9 mouse cellular contexts compared by ENCODE assay signal in the genomic region with DNA sequence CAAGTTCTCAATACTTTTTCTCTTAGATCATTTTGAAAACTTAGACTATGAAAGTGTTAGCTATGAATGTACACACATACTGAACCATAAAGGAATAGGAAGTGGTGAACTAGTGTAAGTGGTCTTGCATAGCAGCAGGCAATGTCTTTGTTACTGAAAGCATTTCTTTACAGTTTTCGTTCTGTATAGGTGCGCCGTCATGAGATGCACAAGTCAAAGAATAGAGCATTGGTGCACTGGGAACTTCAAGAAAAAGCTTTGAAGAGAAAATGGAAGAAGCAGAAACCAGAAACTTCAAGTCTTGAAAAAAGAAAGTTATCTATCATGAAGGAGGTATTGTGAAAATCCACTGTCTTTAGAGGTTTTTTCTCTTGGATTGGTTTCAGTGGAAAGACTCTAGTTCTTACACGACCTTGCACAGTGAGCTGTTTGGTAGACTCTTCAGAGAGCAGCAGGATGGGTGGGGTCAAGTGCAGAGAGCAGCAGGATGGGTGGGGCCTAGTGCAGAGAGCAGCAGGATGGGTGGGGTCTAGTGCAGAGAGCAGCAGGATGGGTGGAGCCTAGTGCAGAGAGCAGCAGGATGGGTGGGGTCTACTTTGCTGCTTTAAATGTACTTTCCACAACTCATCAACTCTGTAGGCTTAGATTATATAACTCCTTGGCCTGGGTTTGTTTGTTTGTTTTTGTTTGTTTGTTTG. TPM values are rescaled to one million over a fixed set of nuclear protein-coding genes. Genes with fewer than 3 reads are reported as not detected.
DNase-seq lines count a peak whose midpoint lies in the region; ATAC-seq and TF ChIP-seq lines count a peak whose summit lies in the region.
"Had no signal": no experiment of that assay in that cellular context is flagged by ENCODE, and none has a peak within 500 bp of the region (broad histone marks: within the 10 kb centered on the region; RNA-seq: fewer than 3 reads in every experiment).

No protein-coding gene starts in this region.

- peaks cover 22% of the 10 kb centered on the region; the same call in 1 of the 2 replicates for H3K36me3 ChIP-seq in lung, embryonic 14.5 days (ENCODE audit: insufficient read depth)

- DNase-seq in adrenal gland, adult 2 months, result peak; percentile 43
- DNase-seq in adrenal gland, postnatal 4 days (ENCODE audit: low spot score in 2 of 2), result no peak
- DNase-seq in brain, embryonic 14.5 days (ENCODE audit: low read depth), result peak; percentile 43
- DNase-seq in heart, postnatal 4 days, result peak; percentile 43
- peak; percentile 41 for DNase-seq in lung, embryonic 14.5 days
- peak; percentile 58 to 71 for DNase-seq in thymus, adult 18-20 months
- no peak for DNase-seq in cerebellum, adult 8-10 months
- DNase-seq in Muller cell, postnatal 12 days (ENCODE audit: inconsistent ontology term), result no peak

- no peak overlapping the region for H3K4me3 ChIP-seq in lung, embryonic 14.5 days (ENCODE audit: low read depth, low read length)
- H3K4me3 ChIP-seq: limb, embryonic 12.5 days had no signal

- H3K27ac ChIP-seq in lung, embryonic 14.5 days (ENCODE audit: low read depth), result no peak overlapping the region
- H3K27ac ChIP-seq: limb, embryonic 12.5 days had no signal

- peak; percentile 84 for ATAC-seq in lung, embryonic 14.5 days (ENCODE audit: insufficient read depth)

- no peak overlapping the region for H3K9ac ChIP-seq in lung, embryonic 14.5 days
- H3K9ac ChIP-seq: limb, embryonic 12.5 days had no signal

- no peak for TF ChIP-seq POLR2A in brain, embryonic 14.5 days (IDR thresholded peaks at IDR 0.05; ENCODE audit: borderline replicate concordance, extremely low read depth, insufficient read depth, insufficient read length, poor library complexity, severe bottlenecking)

- H3K9me3 ChIP-seq in lung, embryonic 14.5 days (ENCODE audit: low read depth, low read length), result no peaks in the 10 kb centered on the region
- H3K9me3 ChIP-seq: limb, embryonic 12.5 days had no signal

- no peaks in the 10 kb centered on the region for H3K27me3 ChIP-seq in lung, embryonic 14.5 days (ENCODE audit: insufficient read depth, low read length)
- H3K27me3 ChIP-seq: limb, embryonic 12.5 days had no signal

- no peak for TF ChIP-seq CTCF in brain, embryonic 14.5 days (IDR thresholded peaks at IDR 0.05; ENCODE audit: borderline replicate concordance, extremely low read depth, insufficient read depth, insufficient read length)
- no peak for TF ChIP-seq CTCF in lung, embryonic 14.5 days (IDR thresholded peaks at IDR 0.05; ENCODE audit: low read depth)

- 69% methylated on average over 4 of the region's 4 CpGs for WGBS in lung, embryonic 14.5 days

- no peaks in the 10 kb centered on the region for H3K4me1 ChIP-seq in lung, embryonic 14.5 days (ENCODE audit: insufficient read depth)
- H3K4me1 ChIP-seq: limb, embryonic 12.5 days had no signal

- no peak overlapping the region for H3K4me2 ChIP-seq in lung, embryonic 14.5 days
- H3K4me2 ChIP-seq: limb, embryonic 12.5 days had no signal

RNA-seq across cellular contexts. Expression of gene Spice1, which starts 10.8 kb away (rescaled TPM):
- total RNA-seq in adrenal gland, adult 2 months (2021), result 10 to 100 TPM; 14.9 to 26.9 TPM
- 4.4 and 4.9 TPM in 2 replicates for polyA plus RNA-seq in adrenal gland, adult 2 months (2012; rRNA removed)
- total RNA-seq in adrenal gland, postnatal 4 days (2021), result 10 to 100 TPM; 19.9 to 21.3 TPM
- polyA plus RNA-seq in brain, embryonic 14.5 days (2012; rRNA removed), result 16.6 and 24.8 TPM in 2 replicates
- total RNA-seq in heart, postnatal 4 days (2021), result 10 to 100 TPM in 1 of 2 experiments, 1 to 10 TPM in 1; 9.6 to 10.8 TPM
- 30.6 and 33.5 TPM in 2 replicates for polyA plus RNA-seq in lung, embryonic 14.5 days (2014; fragmentation: Nextera tagmentation; extraction: Ambion mirVana)

RNA-seq across cellular contexts. Expression of gene Sidt1, which starts 24.7 kb away (rescaled TPM):
- total RNA-seq in adrenal gland, adult 2 months (2021), result 10 to 100 TPM in 1 of 2 experiments, 1 to 10 TPM in 1; 8.5 to 10.3 TPM
- polyA plus RNA-seq in adrenal gland, adult 2 months (2012; rRNA removed), result 6.3 and 8.4 TPM in 2 replicates
- 10 to 100 TPM; 11.7 to 14.1 TPM for total RNA-seq in adrenal gland, postnatal 4 days (2021)
- 5.1 and 7.9 TPM in 2 replicates for polyA plus RNA-seq in brain, embryonic 14.5 days (2012; rRNA removed)
- total RNA-seq in heart, postnatal 4 days (2021), result under 1 TPM; 0.21 to 0.25 TPM
- polyA plus RNA-seq in lung, embryonic 14.5 days (2014; fragmentation: Nextera tagmentation; extraction: Ambion mirVana), result 0.20 and 0.26 TPM in 2 replicates

RNA-seq across cellular contexts. Expression of gene Cfap44, which starts 36.9 kb away (rescaled TPM):
- total RNA-seq in adrenal gland, adult 2 months (2021), result under 1 TPM; 0.28 to 0.58 TPM
- 0.08 and 0.47 TPM in 2 replicates for polyA plus RNA-seq in adrenal gland, adult 2 months (2012; rRNA removed)
- 1 to 10 TPM; 2.6 to 3.9 TPM for total RNA-seq in adrenal gland, postnatal 4 days (2021)
- 6.4 and 11.1 TPM in 2 replicates for polyA plus RNA-seq in brain, embryonic 14.5 days (2012; rRNA removed)
- total RNA-seq in heart, postnatal 4 days (2021), result not detected
- 0.67 and 1.0 TPM in 2 replicates for polyA plus RNA-seq in lung, embryonic 14.5 days (2014; fragmentation: Nextera tagmentation; extraction: Ambion mirVana)

Comparison
In these comparisons a context has a peak if more than half of its experiments do, and no peak if none do; other contexts are left out.
1. DNase-seq: peak in adrenal gland, adult 2 months (single experiment), brain, embryonic 14.5 days (single experiment), heart, postnatal 4 days (single experiment), lung, embryonic 14.5 days (single experiment) and thymus, adult 18-20 months (2 of 2); none in adrenal gland, postnatal 4 days (0 of 2), cerebellum, adult 8-10 months (single experiment) and Muller cell, postnatal 12 days (single experiment).
2. RNA of gene Sidt1, which starts 24.7 kb away (total RNA-seq): 11.7 to 14.1 TPM in adrenal gland, postnatal 4 days and 8.5 to 10.3 TPM in adrenal gland, adult 2 months; 0.21 to 0.25 TPM in heart, postnatal 4 days; every median in the first group is over 4 times any median in the second.